Mouse (Mus musculus): ENCODE measurements around the gene Wfdc18.
A peak's percentile ranks its signal among the peaks of the same experiment; 100 is the strongest.

The Wfdc18 gene

DNA sequence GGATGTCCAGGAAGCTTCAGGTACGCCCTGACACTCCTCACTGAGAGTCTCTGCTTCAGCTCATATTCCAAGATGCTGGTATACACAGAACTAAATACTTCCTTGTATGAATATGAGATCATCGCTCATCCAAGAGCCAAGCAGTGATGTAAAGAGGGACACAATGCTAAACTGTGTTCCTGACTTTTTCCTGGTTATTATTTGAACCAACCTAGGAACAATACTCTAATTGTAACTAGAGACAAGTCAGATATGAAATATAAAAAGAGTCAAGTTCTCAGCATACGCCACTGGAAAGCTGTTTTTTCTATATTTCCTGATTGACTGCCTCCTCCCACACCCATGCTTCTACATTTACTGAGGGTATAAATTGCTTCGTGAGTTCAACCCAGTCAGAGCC, at the start of gene Wfdc18:
Wfdc18 (plus strand) TSS at position 301 of the 400 bp plus-strand sequence.
- no peak for DNase-seq (ENCODE audit: low read depth, low spot score)

DNA sequence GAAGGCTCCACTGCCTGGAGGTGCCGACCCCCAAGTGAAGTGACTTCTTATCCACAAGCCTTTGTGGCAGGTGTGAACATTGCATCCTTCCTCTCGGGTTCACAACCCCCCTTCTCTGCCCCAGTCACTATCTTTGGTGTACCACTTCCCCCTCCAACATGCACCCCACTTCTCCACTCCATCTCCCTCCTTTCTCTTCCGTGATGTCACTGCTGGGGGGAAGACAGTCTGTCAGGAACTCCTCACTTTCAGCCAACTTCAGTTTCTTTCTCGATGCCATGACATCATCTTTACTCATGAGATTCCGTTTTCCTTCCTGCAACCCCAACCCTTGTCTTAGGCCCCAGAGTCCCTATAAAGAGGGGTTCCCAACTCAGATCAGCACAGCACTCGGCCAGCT, 46.6 kb upstream of the Wfdc18 start, which contains the start of gene Ccl4:
Ccl4 (plus strand) TSS at position 381 of the 400 bp plus-strand sequence.
- DNase-seq (ENCODE audit: low read depth, low spot score) = peak; percentile 28

DNA sequence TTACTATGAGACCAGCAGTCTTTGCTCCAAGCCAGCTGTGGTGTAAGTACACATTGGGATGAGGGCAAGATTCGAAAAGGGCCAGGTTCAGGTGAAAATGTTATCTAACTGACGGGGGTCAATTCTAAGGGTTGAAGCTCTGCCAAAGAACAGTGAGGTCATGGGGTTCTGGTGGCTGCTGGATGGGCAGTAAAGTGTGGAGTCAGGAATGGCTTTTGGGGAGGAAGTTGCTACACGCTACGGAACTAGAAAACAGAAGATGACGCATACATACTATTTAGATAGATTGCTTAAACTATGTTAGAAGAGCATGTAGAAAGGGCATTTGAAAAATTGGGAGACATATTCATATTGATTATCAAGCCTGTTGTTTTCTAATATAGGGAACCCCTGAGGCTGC, 45.3 kb upstream of the Wfdc18 start:
- no peak for DNase-seq (ENCODE audit: low read depth, low spot score)

DNA sequence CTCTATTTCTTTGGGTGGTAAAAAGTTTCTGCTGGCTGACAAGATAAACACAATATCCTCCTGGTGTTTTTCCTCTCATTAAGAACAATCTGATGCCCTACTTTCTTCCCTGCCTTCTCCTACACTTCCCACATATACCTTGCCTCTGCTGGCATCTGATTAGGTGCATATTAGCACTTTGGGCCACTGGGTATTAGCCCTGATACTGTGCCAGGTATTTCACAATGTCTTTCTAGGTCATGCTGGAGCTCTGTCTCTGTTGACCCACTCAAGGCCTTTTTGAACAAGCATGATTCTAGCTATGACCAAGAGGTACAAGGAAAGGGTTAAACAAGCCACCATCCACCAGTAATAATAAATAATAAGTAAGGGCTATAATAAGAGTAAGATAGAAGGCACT, 37.1 kb upstream of the Wfdc18 start:
- DNase-seq (ENCODE audit: low read depth, low spot score) = no peak

DNA sequence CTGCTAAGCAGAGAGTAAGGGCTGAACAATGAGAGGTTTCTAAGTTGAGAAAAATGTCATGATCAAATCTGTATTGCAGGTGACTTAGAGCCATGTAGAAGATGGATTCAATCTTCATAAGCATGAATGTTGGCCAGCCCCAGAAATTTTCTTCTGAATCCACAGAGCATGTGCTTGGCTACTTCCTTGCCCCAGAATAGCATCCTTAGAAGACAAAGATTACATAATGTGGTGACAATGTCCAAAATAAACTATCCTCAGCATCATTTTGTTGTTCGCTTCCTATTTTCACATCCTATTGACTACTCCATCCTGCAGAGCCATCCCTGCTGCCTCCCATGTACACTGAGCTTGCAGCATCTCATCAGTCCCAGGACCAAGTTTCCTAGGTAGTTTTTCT, 33.1 kb upstream of the Wfdc18 start:
- DNase-seq (ENCODE audit: low read depth, low spot score) = no peak

DNA sequence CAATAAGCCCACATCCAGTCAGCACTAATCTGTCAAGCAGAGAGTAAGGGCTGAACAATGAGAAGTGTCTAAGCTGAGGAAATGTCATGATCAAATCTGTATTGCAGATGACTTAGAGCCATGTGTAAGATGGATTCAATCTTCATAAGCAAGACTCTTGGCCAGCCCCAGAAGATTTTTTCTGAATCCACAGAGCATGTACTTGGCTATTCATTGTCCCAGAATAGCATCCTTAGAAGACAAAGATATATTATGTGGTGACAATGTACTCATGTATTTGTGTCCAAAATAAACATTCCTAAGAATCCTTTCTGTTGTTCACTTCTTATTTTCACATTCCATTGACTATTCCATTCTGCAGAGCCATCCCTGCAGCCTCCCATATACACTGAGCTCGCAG, 18.9 kb upstream of the Wfdc18 start:
- no peak for DNase-seq (ENCODE audit: low read depth, low spot score)

DNA sequence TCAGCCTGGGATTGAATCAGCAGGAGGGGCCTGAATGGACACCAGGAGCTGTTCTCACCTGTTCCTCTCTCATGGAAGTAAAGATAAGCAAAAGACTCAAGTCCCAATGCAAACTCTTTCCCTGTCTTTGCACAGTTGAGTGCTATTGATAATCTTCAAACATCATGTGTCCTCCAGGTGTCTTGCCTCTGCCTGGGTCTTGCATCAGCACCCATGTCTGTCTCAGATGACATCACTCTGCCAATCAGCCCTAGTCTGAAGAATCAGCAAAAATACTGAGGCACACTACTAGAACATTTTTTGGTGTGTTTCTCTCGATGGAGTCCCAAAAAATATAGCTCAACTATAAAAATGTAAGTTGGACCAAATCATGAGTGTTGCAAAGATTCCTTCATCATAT, 16.8 kb upstream of the Wfdc18 start:
- DNase-seq (ENCODE audit: low read depth, low spot score) = no peak

DNA sequence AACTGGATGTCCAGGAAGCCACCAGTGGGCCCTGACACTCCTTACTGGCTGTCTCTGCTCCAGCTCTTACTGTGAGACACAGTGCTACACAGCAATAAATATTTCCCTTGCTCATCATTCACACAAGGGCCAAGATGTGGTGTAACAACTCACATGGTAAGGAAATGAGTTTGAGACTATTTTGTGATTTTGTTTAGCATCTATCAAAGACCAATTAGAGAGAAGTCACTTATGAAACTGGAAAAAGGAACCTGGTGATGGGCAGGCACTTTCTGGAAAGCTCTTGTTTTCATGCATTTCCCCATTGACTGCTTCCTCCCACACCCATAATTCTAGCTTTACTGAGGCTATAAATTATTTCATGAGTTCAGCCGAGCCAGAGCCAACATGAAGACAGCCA, 5.1 kb upstream of the Wfdc18 start, which contains the start of gene Wfdc17:
Wfdc17 (plus strand) TSS at position 287 of the 400 bp plus-strand sequence.
- DNase-seq (ENCODE audit: low read depth, low spot score) = no peak

DNA sequence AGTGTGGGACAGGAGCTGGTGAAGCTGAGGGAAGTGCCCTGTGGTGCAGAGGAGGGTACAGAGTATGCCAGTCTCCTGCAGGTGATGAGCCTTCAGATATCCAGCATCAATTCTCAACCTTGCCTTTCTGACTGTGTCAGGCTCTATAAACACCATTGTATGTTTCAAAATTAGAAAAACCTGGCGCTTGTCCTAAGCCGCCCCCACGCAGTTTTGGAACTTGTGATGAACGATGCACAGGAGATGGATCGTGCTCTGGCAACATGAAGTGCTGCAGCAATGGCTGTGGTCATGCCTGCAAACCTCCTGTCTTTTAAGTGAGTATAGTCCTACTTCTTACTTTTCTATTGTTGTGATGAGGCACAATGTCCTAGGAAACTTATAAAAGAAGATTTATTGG, 868 bp downstream of the Wfdc18 start:
- no peak for DNase-seq (ENCODE audit: low read depth, low spot score)

DNA sequence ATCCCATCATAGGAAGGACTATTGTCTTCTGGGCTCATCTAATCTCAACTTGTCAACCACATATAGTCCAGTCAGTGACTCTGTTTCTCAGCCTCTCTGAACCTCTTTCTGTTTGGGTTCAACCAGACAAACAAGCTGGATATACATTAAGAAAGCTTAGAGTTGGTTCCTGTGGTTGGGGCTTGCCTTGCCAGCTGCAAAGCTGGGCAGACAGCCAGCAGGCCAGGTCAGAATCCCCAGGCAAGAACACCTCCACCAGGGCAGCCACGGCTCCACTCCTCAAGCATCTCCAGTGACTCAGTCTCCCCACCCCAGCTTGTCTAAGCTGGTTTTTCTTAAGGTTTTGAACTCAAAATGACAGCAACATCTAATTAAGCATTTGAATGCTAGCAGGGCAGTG, 3.9 kb downstream of the Wfdc18 start:
- no peak for DNase-seq (ENCODE audit: low read depth, low spot score)

DNA sequence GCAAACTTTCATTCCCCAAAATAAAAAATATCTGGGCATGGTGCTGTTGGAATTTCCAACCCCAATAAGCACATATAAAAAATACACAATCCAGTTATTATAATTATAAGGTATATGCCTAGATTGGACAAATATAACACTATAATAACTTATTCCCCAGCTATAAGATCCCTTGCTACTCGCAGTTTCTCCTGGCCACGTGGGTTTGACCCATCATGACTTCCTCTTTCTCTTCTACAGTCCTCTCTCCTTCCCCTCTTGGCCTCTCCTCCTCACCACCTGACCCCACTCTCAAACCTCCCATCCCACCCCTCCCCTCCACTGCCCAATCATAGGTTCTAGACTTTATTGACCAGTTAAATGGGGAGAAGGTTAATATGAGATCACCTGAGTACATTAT, 5.1 kb downstream of the Wfdc18 start:
- DNase-seq (ENCODE audit: low read depth, low spot score) = no peak

DNA sequence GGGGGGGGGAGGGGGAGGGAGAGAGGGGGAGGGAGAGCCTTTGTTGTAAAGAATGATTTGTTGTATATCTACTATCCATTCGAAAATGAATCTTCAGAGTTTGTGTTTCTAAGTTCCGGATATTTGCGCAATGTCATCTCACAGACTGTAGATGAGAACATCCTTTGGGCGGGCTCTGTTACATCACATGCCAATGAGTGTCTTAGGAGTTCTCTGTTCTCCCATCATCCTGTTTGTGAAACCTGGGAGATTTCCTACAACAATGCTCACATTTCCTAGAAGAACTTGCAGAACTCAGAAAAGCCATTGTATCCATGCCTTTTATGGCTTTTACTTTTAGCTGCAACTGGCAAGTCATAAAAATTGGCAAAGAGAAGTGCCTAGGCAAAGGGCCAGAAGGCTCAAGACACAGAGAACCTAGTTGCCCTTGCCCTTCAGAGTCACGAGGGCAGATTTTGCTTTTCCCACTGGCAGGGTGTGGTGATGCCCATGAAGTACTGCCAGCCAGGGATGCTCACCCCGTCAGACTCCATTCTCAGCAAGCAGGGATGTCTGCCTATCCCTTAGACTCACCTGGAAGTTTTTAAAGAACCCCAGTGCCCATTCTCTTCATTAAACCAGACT, 8.3 kb downstream of the Wfdc18 start:
- DNase-seq (ENCODE audit: low read depth, low spot score) = no peak

DNA sequence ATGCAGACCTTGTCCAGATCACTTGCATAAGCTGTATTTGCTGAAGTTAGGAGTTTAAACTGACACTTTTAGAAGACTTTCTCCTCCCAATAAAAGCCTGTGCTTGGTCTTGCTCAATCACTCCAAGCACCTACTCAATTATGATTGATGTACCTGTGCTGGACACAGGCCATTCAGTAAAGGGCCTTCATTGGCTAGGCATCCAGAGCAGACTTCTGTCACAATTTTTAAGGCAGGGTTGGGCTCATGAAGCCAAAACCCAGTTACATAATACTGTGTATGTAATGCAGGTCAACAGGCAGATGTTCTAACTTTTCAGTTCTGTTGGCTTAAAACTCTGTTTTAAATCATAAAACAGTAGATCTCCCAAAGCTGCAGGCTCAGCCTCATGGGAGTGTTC, 12.0 kb downstream of the Wfdc18 start:
- DNase-seq (ENCODE audit: low read depth, low spot score) = no peak

DNA sequence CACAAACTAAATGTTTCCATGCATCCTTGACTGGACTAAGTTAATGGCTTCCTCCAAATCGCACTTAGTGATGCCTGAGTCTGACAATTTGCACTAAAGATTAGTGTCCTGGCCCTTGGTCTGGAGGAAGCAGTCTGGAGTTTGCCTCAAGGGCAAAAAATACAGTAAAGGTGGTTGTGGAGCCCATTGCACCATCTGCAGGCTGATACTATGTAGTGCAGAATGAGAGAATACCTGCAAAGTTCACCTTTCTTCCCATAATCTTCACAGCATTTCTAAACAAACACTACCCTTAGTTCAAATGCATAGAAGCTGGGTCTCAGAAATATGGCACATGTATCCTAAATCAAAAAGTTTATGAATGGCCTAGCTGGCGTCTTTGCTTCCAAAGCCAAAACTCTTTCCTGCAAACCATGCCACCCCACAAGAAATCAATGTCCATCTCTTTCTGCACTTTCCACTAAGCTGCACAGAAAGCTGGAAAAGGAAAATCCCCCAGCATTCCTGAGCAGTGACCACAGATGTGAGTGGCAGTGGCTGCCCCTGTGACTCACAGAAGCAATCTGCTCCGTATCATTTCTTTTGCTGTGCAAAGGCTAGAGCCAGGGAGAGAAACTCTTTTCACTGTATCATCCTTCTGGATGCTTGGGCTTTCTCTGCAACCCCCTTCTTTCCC, 20.1 kb downstream of the Wfdc18 start:
- no peak for DNase-seq (ENCODE audit: low read depth, low spot score)

DNA sequence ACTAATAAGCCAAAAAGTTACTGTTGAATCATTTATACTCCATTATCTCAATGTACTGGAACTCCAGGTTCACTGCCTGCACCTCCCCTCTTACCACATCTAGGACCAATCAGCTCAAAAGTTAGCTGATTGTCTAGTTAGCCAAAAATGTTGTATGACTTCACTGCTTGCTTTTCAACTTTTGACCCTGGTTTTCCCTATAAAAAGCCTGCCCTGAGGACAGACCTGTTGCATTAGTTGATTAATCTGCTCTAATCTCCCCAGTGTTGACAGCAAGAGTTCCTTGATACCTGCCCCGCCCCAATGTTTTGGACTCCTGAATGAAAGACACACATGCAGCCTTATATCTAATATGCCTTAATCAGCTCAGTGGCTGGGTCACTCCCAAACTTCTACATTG, 22.3 kb downstream of the Wfdc18 start:
- DNase-seq (ENCODE audit: low read depth, low spot score) = no peak

DNA sequence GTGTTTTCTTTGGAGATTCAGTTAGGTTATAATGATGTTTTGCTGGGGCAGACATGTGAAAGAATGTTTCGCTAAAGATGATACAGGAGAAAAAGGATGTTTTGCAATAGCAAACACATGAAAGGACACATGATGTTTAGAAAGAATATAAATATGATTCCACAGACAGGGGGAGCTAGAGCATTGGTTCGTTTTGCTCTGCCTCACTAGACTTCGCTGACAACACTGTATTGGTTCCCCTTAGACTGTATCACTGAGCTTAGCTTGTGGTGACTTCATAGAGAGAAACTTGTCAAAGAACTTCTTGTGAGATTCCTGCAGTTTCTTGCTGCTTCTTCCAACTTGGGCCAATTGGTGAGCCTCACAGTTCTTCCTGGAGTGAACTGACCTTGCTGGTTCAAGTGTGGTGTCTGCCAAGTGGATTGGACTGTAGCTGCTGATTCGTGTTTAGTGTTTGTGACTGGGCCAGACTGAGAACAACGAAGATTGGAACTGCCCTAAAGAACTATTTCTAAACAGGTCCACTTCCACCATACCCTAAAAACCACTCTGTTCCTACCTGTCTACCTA, 24.3 kb downstream of the Wfdc18 start:
- no peak for DNase-seq (ENCODE audit: low read depth, low spot score)

DNA sequence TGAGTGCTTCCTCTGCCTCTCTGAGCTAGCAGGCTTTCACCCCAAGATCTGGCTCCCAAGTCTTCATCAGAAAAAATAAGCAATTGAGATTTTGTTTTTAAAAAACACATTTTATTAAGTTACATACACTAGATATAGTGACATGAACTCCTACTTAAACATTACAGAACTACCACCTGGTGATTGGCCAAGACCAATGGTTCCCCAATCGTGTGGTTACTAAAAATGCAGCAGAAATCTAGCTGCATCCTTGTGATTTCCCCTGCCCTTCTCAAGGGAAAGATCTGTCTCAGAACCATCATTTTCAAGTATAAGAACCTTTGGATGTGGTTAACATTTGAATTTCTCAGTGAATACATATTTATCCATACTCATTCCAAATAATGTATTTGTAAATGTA, 25.4 kb downstream of the Wfdc18 start:
- no peak for DNase-seq (ENCODE audit: low read depth, low spot score)

DNA sequence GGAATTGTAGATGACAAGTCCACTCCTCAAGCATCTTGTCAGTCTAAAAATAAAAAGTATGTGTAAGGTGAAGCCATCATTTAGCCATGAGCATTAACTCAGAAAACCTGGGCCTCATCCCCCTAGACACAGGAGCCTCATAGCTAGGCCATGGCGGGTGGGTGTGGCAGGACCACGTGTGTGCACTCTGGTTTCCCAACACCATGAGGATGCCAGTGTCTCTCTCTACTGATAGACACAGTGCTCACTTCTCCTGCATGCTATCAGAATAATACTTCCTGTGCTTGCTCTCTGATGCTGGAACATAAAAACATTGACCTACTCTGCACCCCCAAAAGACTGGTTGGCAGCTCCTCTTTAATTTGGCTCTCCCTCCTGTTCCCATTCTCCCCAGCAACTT, 27.1 kb downstream of the Wfdc18 start:
- DNase-seq (ENCODE audit: low read depth, low spot score) = no peak

DNA sequence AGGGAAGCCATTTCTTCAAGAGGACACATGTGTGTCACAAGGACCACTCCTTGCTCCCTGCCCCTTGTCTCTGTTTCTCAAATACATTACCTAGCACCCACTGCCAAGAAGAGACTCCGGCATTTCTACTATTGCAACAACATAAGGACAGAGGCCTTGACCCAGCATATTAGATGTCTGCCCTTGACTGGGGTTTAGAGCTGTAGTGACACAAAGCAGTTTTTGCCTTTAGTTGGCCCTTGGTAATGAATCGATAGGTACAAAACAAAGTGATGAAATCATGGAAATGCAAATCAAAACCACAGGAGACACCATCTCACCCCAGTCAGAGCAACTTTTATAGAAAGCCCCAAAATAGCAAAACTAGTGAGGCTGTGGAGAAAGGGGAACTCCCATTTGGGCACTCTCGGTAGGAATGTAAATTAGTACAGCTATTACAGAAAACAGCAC, 28.3 kb downstream of the Wfdc18 start:
- DNase-seq (ENCODE audit: low read depth, low spot score) = peak; percentile 46

DNA sequence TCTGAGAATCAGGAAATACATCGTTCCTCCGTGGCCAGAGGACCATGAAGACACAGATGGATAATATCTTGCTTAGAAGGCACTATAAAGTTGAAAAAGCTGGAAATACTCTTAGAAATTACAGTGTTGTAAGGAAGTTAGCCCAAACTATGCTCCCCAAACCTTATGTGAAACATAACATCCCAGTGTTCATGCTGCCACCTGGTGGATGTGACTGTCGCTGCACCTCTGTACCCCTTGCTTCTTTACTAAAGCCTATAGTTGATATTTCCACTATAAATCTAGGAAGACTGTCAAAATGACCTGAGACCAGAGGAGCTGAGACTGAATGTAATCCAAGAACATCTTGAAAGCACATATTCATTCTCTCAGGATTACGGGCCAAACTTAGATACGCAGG, 30.4 kb downstream of the Wfdc18 start:
- DNase-seq (ENCODE audit: low read depth, low spot score) = peak; percentile 64

DNA sequence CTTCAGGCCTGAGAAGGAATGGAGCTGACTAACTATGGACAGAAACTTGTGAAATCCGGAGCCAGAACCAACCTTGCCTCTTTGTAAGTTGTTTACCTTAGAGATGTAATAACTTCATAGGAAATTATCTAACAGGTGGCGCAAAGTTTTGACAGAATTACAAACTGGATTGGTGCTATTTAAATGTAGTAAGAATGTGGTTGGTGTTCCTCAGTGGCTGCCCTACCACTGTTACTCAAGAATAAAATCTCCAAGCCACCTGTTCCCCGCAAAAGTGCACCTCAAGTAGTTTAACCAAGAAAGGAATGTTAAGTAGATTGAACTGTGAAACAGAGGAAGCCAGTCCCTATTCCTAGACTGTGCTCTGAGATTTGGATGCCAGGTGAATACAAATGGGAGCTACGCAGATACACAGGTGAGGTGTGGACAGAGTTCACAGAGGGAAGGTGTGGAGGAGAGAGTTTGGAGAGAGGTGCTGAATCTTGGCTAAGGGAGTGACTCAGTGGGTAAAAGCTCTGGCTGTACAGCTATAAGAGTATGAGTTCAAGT, 31.7 kb downstream of the Wfdc18 start:
- DNase-seq (ENCODE audit: low read depth, low spot score) = no peak

DNA sequence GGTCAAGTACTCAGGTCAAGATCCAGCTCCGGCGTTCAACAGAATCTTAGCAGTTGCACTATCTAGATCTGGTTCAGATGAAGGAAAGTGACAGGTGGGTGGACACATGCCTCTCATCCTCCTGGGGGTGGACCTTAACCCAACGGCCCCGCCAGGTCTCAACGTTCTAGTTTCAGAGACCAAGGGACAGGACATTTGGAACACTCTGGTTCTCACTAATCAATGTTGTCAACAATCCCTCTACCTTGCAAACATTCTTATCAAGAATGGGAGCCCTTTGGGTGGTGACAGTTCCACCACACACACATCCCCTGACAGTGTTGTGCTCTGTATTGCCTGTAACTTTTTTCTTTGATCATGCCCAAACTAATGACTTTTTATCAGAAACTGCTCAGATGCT, 33.0 kb downstream of the Wfdc18 start:
- DNase-seq (ENCODE audit: low read depth, low spot score) = no peak

All from CD4-positive helper T cell, adult 2 months (primary cell).